Comparison of ENCODE assay signal across 9 mouse cellular contexts in genomic region chr2:91946836-91947235, GRCm38 (mm10). TPM values are rescaled to one million over a fixed set of nuclear protein-coding genes. Genes with fewer than 3 reads are reported as not detected.
DNase-seq lines count a peak whose midpoint lies in the region; ATAC-seq and TF ChIP-seq lines count a peak whose summit lies in the region.
"Had no signal": no experiment of that assay in that cellular context is flagged by ENCODE, and none has a peak within 500 bp of the region (broad histone marks: within the 10 kb centered on the region; RNA-seq: fewer than 3 reads in every experiment).

No protein-coding gene starts in this region.

- H3K27me3 ChIP-seq in heart, postnatal 0 days (ENCODE audit: control insufficient read depth, insufficient read depth, low read length) = no peaks in the 10 kb centered on the region
- no peaks in the 10 kb centered on the region for H3K27me3 ChIP-seq in myocyte (ENCODE audit: control insufficient read depth, insufficient read depth, insufficient read length)
- H3K27me3 ChIP-seq in forebrain, postnatal 0 days (ENCODE audit: insufficient read depth, low read length) = no peaks in the 10 kb centered on the region

- no peaks in the 10 kb centered on the region for H3K9me3 ChIP-seq in heart, postnatal 0 days (replicated peaks; ENCODE audit: control insufficient read depth, low read length)
- no peaks in the 10 kb centered on the region for H3K9me3 ChIP-seq in forebrain, postnatal 0 days (ENCODE audit: low read length)

- no peak for ATAC-seq in heart, postnatal 0 days (ENCODE audit: insufficient read depth, low read depth)
- ATAC-seq in forebrain, postnatal 0 days = no peak

- peak; percentile 70 for DNase-seq in cerebellum, adult 9-11 months
- no peak for DNase-seq in cerebellum, adult 9-10 months
- peak; percentile 58 for DNase-seq in lung, postnatal 36 days
- DNase-seq in lung, postnatal 25 days (ENCODE audit: low spot score) = no peak
- DNase-seq in heart, postnatal 0 days (ENCODE audit: low spot score) = no peak
- no peak for DNase-seq in spleen, postnatal 10 days (ENCODE audit: low spot score in 2 of 2)
- DNase-seq in forebrain, postnatal 0 days = no peak

- WGBS in heart, postnatal 0 days = 16% methylated on average over 6 of the region's 6 CpGs
- 59% methylated on average over 6 of the region's 6 CpGs for WGBS in forebrain, postnatal 0 days

- peaks cover 44% of the 10 kb centered on the region for H3K4me1 ChIP-seq in heart, postnatal 0 days (ENCODE audit: control insufficient read depth, insufficient read depth)
- peaks cover 8% of the 10 kb centered on the region for H3K4me1 ChIP-seq in forebrain, postnatal 0 days (ENCODE audit: insufficient read depth)

- H3ac ChIP-seq in myocyte (ENCODE audit: control insufficient read depth, insufficient read length) = no peak overlapping the region

- peak overlapping the region; percentile 99; the same call in 1 of the 2 replicates for H3K27ac ChIP-seq in heart, postnatal 0 days (ENCODE audit: low read depth)
- H3K27ac ChIP-seq in forebrain, postnatal 0 days (ENCODE audit: low read depth, low read length) = no peak overlapping the region

- H3K79me2 ChIP-seq in myocyte (ENCODE audit: control insufficient read depth, insufficient read depth) = peaks cover 18% of the 10 kb centered on the region

- peak overlapping the region; percentile 76; the same call in 1 of the 2 replicates for H3K4me2 ChIP-seq in heart, postnatal 0 days (ENCODE audit: low read depth, low read length)
- peak overlapping the region; percentile 73 for H3K4me2 ChIP-seq in myocyte (ENCODE audit: low read depth)
- H3K4me2 ChIP-seq in forebrain, postnatal 0 days (ENCODE audit: low read depth) = no peak overlapping the region

- TF ChIP-seq EP300 in heart, postnatal 0 days (IDR thresholded peaks at IDR 0.05; ENCODE audit: low read depth) = no peak

- TF ChIP-seq CTCF in heart, postnatal 0 days (IDR thresholded peaks at IDR 0.05; ENCODE audit: low read depth) = no peak
- no peak for TF ChIP-seq CTCF in forebrain, postnatal 0 days (IDR thresholded peaks at IDR 0.05; ENCODE audit: low read depth)

- H3K9ac ChIP-seq in heart, postnatal 0 days (replicated peaks; ENCODE audit: low read depth, low read length) = peak overlapping the region; percentile 44; the same call in 1 of the 2 replicates
- H3K9ac ChIP-seq in forebrain, postnatal 0 days = no peak overlapping the region

- TF ChIP-seq POLR2A in myocyte (IDR thresholded peaks at IDR 0.05; ENCODE audit: insufficient read length, low read depth) = no peak

- H3K4me3 ChIP-seq in heart, postnatal 0 days (ENCODE audit: low read depth, low read length) = no peak overlapping the region
- peak overlapping the region; percentile 19 for H3K4me3 ChIP-seq in myocyte
- H3K4me3 ChIP-seq in forebrain, postnatal 0 days (ENCODE audit: low read depth, low read length) = no peak overlapping the region

- peaks cover 28% of the 10 kb centered on the region for H3K36me3 ChIP-seq in heart, postnatal 0 days (replicated peaks; ENCODE audit: control insufficient read depth, insufficient read depth, low read length)
- peaks cover 4% of the 10 kb centered on the region for H3K36me3 ChIP-seq in myocyte (ENCODE audit: control insufficient read depth, insufficient read depth)
- 0 out of 2 replicates have a peak, but pooled peaks cover 4% of the 10 kb centered on the region for H3K36me3 ChIP-seq in forebrain, postnatal 0 days (ENCODE audit: insufficient read depth)

TF ChIP-seq in myocyte, 11 proteins besides CTCF, POLR2A, EP300 and RAD21:
- TF ChIP-seq SRF (IDR thresholded peaks at IDR 0.05; ENCODE audit: control insufficient read depth, insufficient read length, low read depth) = no peak
- TF ChIP-seq E2F4 (IDR thresholded peaks at IDR 0.05; ENCODE audit: insufficient read depth) = no peak
- TF ChIP-seq USF1 (IDR thresholded peaks at IDR 0.05; ENCODE audit: low read depth) = no peak
- peak in 2 of 3 experiments; percentile 47 to 82 for TF ChIP-seq MYOD1 (IDR thresholded peaks at IDR 0.05; ENCODE audit: control insufficient read depth in 1 of 3, insufficient read length in 2 of 3, low read depth in 2 of 3)
- peak in 1 of 3 experiments; percentile 77 for TF ChIP-seq MYOG (IDR thresholded peaks at IDR 0.05; ENCODE audit: control insufficient read depth in 1 of 3, insufficient read depth in 1 of 3, insufficient read length in 2 of 3, low read depth in 2 of 3)
- no peak for TF ChIP-seq TCF3 (IDR thresholded peaks at IDR 0.05; ENCODE audit: insufficient read length, low read depth)
- TF ChIP-seq REST (IDR thresholded peaks at IDR 0.05; ENCODE audit: insufficient read depth, insufficient read length) = no peak

RNA-seq across cellular contexts. Expression of gene Gm9821, which starts 1.3 kb away (rescaled TPM):
- not detected in 2 replicates for total RNA-seq in heart, postnatal 0 days (2014; rRNA removed; ENCODE audit: low replicate concordance)
- 0.89 and 0.93 TPM in 2 replicates for polyA plus RNA-seq in heart, postnatal 0 days (2015; fragmentation: Nextera tagmentation; extraction: Ambion mirVana)
- polyA plus RNA-seq in myocyte (2012; fragmentation: generic; extraction: Trizol) = 4.7 TPM
- total RNA-seq in forebrain, postnatal 0 days (2014; rRNA removed) = not detected in 2 replicates
- not detected in 2 replicates for polyA plus RNA-seq in forebrain, postnatal 0 days (2015; fragmentation: Nextera tagmentation; extraction: Ambion mirVana)
- total RNA-seq: left cerebral cortex, postnatal 25 days had no signal

RNA-seq across cellular contexts. Expression of gene Mdk, which starts 14.7 kb away (rescaled TPM):
- total RNA-seq in heart, postnatal 0 days (2014; rRNA removed; ENCODE audit: low replicate concordance) = 18.5 and 48.2 TPM in 2 replicates
- 100 and 119 TPM in 2 replicates for polyA plus RNA-seq in heart, postnatal 0 days (2015; fragmentation: Nextera tagmentation; extraction: Ambion mirVana)
- 0.29 TPM for polyA plus RNA-seq in myocyte (2012; fragmentation: generic; extraction: Trizol)
- total RNA-seq in forebrain, postnatal 0 days (2014; rRNA removed) = 74.2 and 75.5 TPM in 2 replicates
- 121 and 162 TPM in 2 replicates for polyA plus RNA-seq in forebrain, postnatal 0 days (2015; fragmentation: Nextera tagmentation; extraction: Ambion mirVana)

RNA-seq across cellular contexts. Expression of gene Chrm4, which starts 19.8 kb away (rescaled TPM):
- total RNA-seq in heart, postnatal 0 days (2014; rRNA removed; ENCODE audit: low replicate concordance) = 0.27 TPM in 1 of 2 replicates, not detected in the other
- polyA plus RNA-seq in heart, postnatal 0 days (2015; fragmentation: Nextera tagmentation; extraction: Ambion mirVana) = not detected in 2 replicates
- 0.64 TPM for polyA plus RNA-seq in myocyte (2012; fragmentation: generic; extraction: Trizol)
- total RNA-seq in forebrain, postnatal 0 days (2014; rRNA removed) = 4.0 and 7.0 TPM in 2 replicates
- 1.1 and 1.3 TPM in 2 replicates for polyA plus RNA-seq in forebrain, postnatal 0 days (2015; fragmentation: Nextera tagmentation; extraction: Ambion mirVana)

RNA-seq across cellular contexts. Expression of gene Dgkz, which starts 28.8 kb away (rescaled TPM):
- total RNA-seq in heart, postnatal 0 days (2014; rRNA removed; ENCODE audit: low replicate concordance) = 77.0 and 77.9 TPM in 2 replicates
- 24.0 and 26.2 TPM in 2 replicates for polyA plus RNA-seq in heart, postnatal 0 days (2015; fragmentation: Nextera tagmentation; extraction: Ambion mirVana)
- polyA plus RNA-seq in myocyte (2012; fragmentation: generic; extraction: Trizol) = 68.4 TPM
- total RNA-seq in forebrain, postnatal 0 days (2014; rRNA removed) = 112 and 116 TPM in 2 replicates
- 29.1 and 31.4 TPM in 2 replicates for polyA plus RNA-seq in forebrain, postnatal 0 days (2015; fragmentation: Nextera tagmentation; extraction: Ambion mirVana)

Comparison
In these comparisons a context has a peak if more than half of its experiments do, and no peak if none do; other contexts are left out.
1. DNase-seq: peak in cerebellum, adult 9-11 months (single experiment) and lung, postnatal 36 days (single experiment); none in cerebellum, adult 9-10 months (single experiment), lung, postnatal 25 days (single experiment), heart, postnatal 0 days (single experiment), spleen, postnatal 10 days (0 of 2) and forebrain, postnatal 0 days (single experiment).
2. RNA of gene Mdk, which starts 14.7 kb away (polyA plus RNA-seq): 121 to 162 TPM in forebrain, postnatal 0 days and 100 to 119 TPM in heart, postnatal 0 days; 0.29 TPM in myocyte (single experiment); every median in the first group is over 10 times any median in the second.